Mouse (Mus musculus) thymus, adult 2 months (tissue): ENCODE results near the gene Nmd3.

Experiments
- CTCF ChIP-seq: fragments of 200-500 bp; IDR thresholded peaks from 2 replicates; pipeline ENCODE4 v1.5.1; 2012; ENCODE audit warnings: mild to moderate bottlenecking, control low read depth, low read length, moderate library complexity, borderline replicate concordance; ENCODE audit not compliant: control insufficient read depth, poor library complexity, insufficient read depth; ENCODE audit errors: extremely low read depth
- POLR2A ChIP-seq: fragments of 200-500 bp; IDR thresholded peaks from 2 replicates; pipeline ENCODE4 v1.6.1; 2012; ENCODE audit warnings: mild to moderate bottlenecking, low read length, control low read depth, moderate library complexity; ENCODE audit not compliant: control insufficient read depth, poor library complexity, insufficient read depth; ENCODE audit errors: extremely low read depth

GRCm38 (mm10) chr3:69723161-69723560 lies 1.4 kb downstream of the Nmd3 start:
- TF ChIP-seq CTCF (no peak), POLR2A (no peak)
